Mouse (Mus musculus): ENCODE measurements around the gene Cdh12. TPM values are rescaled to one million over a fixed set of nuclear protein-coding genes. Genes with fewer than 3 reads are reported as not detected.
"Not testable (repeated sequence)": the region's sequence is repeated elsewhere in the genome, so short reads cannot be mapped to it uniquely, and the experiment has no call there.

Gene Cdh12
- total RNA-seq, 2 experiments from 2014 or later: 0.10 to 0.12 TPM

DNA sequence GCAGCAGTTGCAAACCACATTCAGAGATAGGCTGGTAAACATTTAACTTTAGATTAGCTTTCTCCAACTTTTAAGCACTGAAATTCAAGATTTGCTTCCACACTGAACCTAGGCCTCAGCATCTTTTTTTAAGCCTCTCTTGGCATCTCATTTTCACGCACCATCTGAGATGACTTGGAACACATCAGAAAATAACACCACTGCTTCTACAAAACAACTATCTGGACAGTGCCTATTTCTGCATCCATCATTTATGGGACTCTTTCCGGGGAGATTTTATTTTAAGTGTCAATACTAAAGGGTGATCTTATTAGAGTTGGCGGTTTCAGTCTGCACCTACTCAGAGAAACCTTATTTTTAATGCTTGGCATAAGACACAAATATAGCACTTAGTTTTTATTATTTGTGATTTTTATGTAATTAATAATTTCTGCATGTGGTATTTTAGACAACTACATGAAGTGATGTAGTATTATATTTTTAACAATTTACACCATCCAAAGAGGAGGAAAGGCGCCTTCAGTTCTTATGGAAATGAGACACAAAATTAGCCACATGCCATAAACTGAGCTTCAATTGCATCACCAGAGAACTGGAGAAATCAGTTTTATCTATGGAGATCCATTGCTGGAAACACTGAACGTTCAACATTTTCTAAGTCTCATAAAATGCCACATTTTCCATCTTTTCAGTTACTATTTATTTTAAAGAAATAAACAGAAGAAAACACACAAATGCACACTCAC is 906.5 kb downstream of the Cdh12 start:
- no peak for DNase-seq (ENCODE audit: low spot score in 2 of 2)

DNA sequence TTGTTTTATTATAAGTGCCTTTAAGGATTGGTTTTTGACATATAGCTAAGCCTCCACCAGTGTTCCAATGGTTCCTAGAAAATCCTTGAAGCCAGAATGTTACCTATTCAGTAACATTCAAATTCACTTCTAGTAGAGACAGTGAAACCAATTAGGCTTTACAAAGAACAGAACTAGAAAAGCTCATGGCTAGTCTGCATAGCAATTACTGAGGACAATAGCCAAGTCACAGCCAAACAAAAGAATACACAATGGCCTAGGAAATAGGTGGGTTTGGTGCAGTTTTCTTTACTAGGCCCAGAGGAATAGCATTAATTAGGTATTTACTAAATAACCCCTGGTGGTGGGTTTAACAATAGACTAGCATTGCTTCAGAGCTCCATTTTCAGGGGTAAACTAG is 917.3 kb downstream of the Cdh12 start:
- DNase-seq (ENCODE audit: low spot score in 2 of 2): no peak

DNA sequence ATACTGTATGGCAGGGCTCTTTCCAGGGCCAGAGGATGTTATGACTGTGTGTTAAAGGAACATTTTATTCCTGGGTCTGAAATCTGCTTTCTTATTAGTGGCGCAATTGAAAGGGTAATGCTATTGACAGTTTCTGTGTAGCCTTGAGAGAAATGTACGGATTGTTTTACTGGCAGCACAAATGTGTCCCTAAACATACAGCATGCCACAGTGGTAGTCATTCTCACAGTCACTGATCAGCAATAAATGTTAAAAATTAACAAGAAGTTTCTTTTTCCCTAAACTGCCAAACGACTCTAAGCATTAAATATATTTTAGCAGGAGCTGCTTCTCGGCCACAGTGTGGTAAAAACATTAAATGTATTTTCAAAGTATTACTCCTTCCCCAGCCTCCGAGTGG is 926.4 kb downstream of the Cdh12 start:
- no peak for DNase-seq (ENCODE audit: low spot score in 2 of 2)

DNA sequence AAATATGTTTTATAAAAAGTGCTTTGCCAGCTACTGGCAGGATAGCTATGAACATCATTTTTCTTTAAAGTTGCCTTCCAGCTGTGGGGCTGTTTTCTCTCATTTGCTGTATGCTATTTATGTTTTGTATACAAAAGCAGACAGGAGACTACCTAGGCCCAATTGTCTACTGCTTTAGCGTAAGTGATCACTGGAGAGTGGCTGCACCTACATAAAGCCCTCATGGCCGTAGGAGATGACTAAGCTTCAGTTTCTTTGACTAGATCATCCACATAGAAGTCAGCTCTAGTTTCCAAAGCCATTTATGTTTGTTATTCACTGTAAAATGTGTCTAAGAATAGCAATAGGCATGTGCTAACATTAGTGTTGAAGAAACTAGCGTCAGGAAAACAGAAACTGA is 926.8 kb downstream of the Cdh12 start:
- DNase-seq (ENCODE audit: low spot score in 2 of 2): no peak

DNA sequence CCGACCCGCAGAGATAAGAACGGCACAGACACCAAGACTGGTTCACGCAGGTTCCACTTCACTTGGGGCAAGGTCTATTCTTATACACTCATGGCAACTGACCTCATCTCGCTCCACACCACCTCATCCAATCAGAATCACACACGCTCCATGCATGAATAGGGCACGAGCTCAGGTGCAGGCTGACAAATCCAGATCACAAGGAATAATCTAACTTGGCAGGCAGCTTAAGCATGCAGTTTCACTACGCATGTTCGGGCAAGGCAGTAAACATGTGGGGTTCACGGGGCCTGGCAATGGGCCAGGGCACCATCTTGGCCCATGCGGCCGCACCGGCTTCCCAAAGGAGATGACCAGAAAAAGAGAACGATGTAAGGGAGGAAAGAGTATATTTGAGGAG is 942.4 kb downstream of the Cdh12 start:
- DNase-seq (ENCODE audit: low spot score in 2 of 2): not testable (repeated sequence)

DNA sequence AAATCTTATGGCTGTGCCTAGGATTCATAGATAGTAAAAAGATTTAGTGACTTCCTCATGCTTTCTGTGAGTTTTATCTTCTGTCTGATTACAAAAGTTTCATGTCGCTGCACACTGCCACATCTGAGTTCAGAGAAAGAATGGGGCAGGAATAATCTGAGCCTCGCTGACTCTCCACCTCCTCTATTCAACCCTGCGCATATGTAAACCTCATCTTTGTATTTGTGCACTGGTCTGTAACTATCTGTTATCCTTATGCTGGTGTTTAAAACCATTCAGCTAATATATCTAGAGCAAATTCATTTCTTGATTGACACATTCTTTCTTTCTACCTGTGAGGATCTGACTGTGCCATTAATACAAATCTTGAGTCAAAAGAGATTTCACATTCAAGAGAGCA is 944.0 kb downstream of the Cdh12 start:
- no peak for DNase-seq (ENCODE audit: low spot score in 2 of 2)

DNA sequence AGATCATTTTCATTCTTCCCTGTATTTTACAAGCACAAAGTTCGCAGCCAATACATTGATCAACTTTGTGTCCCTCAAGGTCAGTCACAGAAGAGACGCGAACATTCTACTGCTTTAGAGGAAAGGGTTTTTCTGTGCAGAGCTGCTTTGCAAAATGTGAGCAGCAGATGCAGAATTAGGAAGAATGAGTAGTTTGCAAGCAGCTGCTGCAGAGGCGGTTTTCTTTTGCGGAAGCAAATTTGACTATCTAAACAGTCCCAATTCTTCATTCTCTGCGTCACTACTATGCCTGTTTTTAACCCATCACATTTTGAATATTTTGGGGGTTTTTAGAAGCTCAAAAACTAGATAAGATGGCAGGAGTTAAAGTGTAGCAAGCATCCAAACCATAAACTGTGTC is 956.1 kb downstream of the Cdh12 start:
- no peak for DNase-seq (ENCODE audit: low spot score in 2 of 2)

DNA sequence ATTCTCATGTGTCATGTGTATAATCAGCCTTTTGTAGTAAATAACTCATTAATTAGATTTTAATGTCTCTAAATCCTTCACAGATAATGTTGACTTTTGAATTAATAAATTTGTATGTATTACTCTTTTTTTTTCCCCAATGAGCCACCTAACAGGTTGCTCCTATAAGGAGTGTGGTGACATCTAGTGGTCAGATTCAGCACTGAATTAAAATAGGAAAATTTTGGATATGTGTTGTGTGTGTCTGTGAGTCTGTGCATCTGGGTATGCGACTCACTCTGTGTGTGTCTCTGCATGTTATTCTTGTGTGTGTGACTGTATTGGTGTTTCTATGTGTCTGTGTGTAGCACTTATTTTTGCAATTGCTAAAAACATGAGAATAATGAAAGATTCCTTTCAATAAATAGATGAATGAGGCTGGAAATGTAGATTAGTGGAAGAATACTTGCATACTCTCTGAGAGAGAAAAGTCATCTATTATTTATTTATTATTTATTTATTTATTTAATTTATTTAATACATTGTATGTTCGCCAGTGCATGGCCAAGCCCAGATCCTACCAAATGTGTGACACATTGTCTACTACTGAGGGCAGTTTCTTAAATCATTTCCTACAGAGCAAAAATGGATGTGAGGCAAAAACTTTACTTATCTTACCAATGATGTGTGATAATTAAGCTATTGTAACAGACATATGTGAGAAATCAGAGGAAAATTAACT is 958.4 kb downstream of the Cdh12 start:
- DNase-seq (ENCODE audit: low spot score in 2 of 2): no peak

DNA sequence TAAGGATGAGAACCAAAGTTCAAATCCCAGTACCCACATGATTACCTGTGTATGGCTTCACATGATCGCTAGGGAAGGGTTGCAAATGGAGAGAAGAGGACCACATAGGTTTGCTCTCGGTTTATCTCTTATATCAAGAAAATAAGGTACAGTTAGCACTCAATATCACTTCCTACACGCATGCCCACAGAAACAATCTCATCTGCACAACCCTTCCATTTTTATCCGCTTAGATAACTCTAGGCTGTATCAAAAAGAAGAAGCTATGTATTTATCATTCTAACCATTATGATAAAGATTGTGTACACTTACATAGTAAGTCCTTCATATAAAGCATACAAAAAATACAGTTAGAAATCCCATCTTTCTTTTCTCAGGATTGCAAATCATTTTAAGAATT is 988.3 kb downstream of the Cdh12 start:
- no peak for DNase-seq (ENCODE audit: low spot score in 2 of 2)

DNA sequence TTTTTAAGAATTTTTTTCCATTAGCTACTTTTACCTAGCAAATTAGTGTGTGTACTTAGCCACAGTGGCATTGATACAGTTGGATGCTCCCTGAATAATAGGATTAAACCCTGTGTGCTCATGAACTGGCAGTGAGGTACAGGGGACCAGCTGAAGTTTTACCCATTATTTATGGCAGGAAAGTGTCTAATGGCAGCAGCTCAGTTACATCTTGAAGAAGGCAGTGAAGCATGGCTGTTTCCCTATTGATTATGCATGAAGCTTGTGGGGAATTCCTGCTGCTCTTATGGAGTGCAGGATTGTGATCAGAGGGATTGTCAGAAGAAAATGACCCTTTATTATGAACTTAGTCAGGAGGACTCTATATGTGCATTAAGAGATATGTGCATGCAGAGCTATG is 988.9 kb downstream of the Cdh12 start:
- DNase-seq (ENCODE audit: low spot score in 2 of 2): no peak

DNA sequence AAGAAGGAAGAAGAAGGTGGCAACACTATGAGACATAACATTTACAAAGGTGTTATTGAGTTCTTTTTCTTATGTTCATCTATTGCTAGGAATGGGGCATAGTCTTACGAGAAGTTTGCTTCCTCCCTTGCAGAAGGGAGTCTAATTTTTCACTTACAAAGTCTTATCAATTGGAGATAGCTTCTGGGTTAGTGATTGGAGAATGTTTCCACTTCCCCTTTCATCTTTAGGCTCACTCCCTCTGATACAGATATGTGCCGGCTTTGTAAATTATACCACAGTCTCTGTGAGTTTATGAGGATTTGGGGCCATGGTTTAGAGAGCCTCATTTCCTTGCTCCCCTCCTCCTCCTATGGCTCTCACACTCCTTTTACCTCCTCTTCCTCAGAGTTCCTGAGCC is 1009.0 kb downstream of the Cdh12 start:
- DNase-seq (ENCODE audit: low spot score in 2 of 2): no peak

DNA sequence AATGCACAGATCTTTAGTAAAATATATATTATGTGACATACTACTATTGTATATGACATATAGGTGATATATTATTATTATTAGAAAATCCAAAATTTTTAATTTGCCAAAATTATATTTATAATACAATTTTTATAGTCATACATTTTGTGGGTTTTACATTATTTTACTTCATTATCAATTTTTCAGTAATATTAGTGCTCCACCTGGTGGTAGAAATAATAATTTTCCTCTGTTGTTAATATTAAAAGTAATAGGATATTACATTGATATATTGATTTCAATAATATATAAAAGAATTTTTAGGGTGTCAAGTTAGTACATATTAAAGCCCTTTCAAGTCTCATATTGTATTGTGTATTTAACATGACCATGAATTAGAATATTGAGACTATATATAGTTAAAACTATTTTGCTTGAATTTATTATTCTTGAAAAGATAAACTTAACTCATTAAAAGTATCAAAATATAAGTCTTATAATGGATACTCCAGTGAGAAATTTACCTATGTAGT is 1070.3 kb downstream of the Cdh12 start:
- DNase-seq (ENCODE audit: low spot score in 2 of 2): no peak

DNA sequence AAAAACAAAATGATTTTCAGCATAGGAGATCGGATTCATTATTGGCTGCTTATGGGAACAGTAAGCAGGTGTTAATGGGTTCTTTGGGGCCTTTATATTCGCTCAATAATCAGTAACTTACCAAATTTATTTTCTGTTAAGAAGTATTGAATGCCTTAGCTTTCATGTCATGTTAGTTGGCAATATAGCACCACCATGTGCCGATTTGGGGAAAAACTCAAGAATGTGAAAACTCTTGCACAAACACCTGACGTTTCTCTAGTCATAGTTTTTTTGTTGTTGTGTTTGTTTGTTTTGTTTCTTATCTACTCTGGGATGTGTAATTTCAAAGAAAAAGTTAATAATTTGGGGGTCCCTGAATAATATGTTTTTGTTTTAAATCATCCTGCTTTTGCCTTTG is 1081.7 kb downstream of the Cdh12 start:
- DNase-seq (ENCODE audit: low spot score in 2 of 2): no peak

DNA sequence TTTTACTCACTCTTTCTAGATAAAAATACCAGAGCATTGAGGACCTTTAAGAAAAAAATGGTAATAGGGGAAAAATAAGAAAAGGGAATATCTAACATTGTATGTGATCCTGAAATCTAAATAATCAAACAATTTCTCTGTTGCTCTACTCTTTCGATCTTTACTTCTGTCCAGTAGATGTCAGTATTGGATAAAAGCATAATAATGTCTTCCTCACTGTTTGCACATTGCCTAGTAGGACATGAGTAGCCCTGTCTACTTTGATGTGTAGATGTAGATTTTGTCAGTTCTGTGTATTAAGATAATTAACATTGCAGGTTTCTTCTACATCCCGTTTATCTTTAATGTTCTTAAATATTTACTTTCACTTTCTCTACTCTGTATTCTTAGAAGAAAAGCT is 1087.8 kb downstream of the Cdh12 start:
- no peak for DNase-seq (ENCODE audit: low spot score in 2 of 2)

DNA sequence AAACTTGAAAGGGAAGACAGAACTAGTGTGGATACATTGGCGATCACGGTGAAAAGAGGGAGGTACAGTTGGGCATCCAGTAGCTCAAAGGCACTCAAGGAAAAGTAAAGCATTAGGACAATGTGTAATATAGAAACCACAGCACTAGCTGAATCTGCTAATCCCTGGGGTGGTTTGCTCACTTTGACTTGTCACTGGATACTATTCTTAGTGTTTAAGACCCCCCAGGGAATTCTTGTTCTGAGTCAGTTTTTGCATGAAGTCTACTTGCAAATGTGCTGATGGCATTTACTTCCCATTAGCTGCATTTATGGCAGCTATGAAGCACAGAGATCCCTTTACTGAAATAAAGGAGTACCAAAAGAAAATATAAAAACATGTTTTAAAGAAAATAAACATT is 1095.7 kb downstream of the Cdh12 start:
- DNase-seq (ENCODE audit: low spot score in 2 of 2): no peak

DNA sequence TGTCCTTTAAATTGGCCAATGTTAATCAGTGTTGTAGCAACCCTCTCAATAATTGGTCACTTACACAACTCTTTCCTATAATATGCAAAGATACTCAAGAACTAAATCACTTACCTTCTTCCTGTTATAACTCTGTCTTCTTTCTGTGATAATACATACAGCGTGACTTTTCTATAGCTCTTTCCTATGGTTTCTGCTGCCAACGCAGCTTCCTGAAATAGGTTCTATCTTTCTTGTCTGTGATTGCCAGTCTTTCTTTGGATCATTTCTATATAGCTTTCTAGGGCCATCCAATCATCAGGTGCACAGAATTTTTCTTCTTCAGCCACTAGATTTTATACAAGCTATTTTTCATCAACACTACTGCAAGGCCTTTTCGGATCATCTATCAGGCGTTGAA is 1106.9 kb downstream of the Cdh12 start:
- DNase-seq (ENCODE audit: low spot score in 2 of 2): no peak

DNA sequence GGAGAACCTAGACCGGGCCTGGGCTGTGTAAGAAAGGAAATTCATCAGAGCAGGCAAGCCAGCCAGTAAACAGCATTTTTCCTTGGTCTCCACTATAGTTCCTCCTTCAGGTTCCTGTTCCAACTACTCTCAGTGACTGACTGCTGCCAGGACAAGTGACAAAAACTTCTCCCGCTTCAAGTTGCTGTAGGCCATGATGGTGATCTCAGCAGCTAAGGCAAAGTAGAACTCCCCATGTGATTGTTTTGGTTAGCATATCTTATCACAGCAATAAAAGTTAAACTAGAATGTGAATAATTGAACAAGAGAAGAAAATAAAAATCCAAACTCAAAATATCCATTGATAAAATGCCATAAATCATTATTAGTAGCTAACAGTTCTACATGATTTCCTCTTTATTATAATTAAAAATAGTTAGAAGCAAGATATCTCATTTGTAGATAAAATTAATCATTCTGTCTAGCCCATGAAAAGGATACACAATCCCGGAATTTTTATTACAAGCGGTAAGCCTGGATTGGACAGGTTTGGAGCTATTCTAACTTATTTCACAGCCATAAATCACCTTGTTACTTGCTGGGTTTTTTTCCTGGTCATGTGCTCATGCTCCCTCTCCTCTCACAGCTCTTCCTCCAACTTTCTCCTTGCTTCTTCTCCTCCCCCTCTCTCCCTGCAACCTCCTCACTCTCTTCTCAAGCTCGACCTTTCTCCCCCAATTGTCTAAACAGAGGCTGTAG is 1117.4 kb downstream of the Cdh12 start:
- DNase-seq (ENCODE audit: low spot score in 2 of 2): no peak

DNA sequence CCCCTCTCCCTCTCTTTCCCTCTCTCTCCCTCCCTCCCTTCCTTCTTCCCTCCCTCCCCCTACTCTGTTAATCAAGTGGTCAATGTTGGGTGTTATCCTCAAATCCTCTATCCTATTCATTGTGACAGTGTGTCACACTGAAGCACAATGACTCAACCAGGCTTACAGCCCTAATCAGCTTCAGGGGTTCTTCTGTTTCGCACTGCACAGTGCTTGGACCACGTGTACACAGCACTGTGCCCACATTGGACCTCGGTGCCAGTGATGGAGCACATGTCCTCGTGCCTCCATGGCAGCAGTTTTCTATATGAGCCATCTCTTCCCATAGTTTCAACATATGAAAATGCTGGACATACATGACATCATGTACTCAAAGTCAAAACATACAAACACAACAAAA is 1155.4 kb downstream of the Cdh12 start:
- DNase-seq (ENCODE audit: low spot score in 2 of 2): no peak
